Mouse (Mus musculus) CD4-positive naive resting alpha-beta T cell, adult 76 days (primary cell): ENCODE results near the gene Kmt2d. TPM values are rescaled to one million over a fixed set of nuclear protein-coding genes. Genes with fewer than 3 reads are reported as not detected.

Experiments used
- total RNA-seq: library from RNA; stranded (reverse); gene quantifications from one replicate; pipeline ENCODE4 v1.2.4, GENCODE M21; 2023

The Kmt2d gene
- 276 TPM for total RNA-seq

DNA sequence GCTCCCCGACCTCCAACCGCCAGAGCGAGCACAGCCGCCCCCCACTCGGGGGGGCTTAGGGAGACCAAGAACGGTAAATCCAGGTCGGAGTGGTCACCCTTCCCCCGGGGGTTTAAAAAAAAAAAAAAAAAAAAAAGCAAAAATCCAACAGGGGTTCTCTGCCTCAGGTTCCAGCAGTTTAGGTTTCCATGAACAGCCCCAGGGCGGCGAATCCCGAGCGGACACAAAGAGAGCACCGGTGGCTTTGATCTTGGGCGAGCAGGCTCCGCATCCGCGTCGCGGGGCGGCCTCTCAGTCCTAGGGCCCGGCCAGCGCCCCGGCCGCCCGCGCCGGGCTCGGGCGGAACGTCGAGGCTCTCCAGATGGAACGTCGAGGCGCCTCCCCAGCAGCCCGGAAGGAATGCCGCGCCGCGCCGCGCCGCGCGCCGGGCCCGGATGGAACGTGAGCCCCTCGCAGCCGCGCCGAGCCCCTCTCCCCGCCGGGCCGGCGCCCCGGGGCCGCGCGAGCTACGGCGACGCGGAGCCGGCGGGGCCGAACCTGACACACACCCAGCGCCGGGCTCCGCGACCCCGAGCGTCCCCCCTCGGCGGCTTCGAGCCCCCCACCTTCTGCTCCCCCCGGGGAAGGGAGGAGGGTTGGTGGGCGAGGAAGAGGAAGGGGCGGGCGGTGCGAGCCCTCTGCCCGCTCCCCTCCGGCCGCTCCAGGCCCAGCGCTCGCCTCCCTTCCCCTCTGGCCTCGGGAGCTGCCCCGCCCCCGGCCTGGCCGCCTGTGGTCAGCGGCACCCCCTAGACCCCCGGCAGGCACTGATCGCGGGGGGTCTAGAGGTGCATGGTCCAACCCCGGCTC lies at the start of gene Kmt2d:
Gene Kmt2d (minus strand): TSS at position 135 of the 846 bp plus-strand sequence.

DNA sequence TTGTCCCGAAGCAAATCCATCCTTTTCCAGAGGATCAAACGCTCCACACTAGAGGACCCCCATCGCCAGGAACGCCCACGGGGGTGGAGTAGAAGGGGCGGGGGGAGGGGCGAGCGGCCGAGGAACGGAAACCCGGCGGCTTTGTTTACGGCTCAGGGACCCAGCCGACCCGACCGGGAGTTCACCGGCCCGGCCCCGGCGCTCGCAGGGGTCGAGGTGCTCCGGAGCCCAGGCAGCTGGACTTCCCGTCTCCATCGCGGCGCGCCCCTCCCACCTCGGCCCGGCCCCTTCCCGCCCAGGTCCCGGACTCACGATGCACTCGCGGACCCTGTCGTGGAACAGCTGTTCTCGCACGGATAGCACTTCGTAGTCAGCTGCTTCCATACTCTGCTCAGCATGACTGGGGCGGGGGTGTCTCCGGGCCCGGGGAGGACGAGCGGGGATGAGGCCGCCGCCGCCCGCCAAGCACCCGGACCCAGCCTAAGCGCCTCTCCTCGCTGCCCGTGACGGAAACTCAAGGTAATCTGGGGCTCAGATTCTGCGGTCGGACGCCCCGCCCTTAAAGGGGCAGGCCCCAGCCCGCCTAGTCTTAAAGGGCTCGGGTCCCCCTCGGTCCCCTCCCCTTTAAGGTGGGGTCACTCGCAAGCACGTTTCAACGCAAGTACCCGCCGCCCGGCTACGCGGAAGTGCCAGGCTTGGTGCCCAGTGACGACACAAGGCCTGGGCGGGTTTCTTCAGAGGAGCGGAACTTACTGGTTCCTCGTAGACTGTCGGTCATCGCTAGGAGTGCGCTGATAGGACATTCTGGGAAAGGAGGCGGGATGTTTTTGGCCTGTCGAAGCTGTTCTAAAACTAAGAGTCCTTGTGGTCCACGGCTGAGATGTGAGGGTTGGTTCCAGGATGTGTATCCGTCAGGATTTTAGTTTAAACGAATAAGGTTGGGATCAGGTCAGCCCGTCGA lies 46.8 kb upstream of the Kmt2d start, which contains the start of gene Lmbr1l:
Gene Lmbr1l (minus strand): TSS at position 694 of the 961 bp plus-strand sequence.

DNA sequence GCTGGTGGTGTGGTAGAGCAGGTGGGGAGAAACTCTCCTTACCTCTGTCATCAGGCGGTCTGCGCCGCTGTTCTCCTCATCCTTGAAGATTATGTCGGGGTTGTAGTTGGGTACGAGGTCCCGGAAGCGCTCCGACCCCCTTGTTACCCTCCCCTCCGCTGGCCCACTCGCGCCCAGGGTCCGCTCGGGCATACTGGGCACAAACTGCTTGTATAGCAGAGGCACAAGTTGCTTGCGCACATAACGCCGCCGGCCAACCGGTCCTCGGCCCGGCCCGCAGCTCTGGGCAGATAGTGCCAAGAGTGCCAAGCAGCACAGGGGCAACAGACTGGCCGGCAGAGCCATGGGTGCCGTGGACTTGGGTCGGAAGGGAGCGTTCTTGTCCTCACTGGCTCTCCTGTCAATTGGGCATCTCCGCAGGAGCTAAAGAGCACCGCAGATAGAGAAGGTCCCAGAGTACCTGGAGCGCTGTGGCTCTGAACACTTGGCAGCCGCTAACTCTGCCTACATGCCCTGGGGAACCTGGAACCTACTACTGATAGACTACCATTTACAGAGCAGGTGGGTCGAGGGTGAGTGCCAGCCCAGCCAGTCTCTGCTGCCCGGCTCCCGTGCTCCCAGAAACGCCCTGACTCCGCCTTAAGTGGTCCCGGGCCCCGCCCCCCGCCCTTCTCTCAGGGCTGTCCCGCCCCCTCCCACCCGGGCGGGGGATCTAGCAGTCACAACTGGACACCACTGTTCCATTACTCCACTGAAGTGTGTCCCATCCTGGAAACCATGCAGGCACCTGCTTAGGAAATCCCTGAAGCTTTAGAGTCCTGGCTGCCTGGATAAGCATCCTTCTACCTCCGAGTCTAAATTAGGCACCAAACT lies 27.2 kb upstream of the Kmt2d start, which contains the start of gene Dhh:
Gene Dhh (minus strand): TSS at position 613 of the 873 bp plus-strand sequence.

DNA sequence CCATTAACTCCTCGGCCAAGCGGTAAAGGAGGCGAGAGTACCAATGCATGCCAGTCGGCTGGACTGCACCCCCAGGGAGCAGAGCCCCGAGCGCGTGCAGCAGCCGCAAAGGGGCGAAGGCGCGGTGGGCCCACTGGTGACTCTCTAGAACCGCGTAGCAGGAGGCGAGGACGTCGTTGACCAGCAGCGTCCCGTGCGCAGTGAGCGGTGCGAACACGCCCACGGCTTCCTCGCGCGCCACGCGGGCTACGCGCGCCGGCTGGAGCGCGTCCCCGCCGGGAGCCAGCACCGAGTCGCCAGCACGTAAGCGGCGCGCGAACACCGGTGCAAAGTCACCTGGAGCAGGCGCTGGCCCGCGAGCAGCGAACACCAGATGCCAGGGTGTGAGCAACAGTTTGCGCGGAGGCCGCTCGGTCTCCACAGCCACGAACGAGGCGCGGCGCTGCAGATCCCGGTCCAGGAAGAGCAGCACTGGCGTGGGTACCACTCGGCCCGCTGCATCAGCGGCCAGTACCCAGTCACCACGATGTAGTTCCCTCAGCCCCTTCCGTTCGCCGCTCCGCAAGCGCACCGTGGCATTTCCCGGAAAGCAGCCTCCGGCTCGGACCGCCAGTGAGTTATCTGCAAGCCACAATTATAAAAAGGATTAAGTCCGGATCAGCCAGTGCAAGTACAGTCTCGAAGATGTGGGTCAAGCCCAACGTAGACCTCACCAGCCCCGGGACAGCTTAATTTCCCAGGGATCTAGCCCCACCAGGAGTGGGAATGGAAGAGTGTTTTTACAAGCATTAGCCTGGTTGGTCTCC lies 23.1 kb upstream of the Kmt2d start, which contains the start of gene Rhebl1:
Gene Rhebl1 (minus strand): TSS at position 601 of the 806 bp plus-strand sequence.

DNA sequence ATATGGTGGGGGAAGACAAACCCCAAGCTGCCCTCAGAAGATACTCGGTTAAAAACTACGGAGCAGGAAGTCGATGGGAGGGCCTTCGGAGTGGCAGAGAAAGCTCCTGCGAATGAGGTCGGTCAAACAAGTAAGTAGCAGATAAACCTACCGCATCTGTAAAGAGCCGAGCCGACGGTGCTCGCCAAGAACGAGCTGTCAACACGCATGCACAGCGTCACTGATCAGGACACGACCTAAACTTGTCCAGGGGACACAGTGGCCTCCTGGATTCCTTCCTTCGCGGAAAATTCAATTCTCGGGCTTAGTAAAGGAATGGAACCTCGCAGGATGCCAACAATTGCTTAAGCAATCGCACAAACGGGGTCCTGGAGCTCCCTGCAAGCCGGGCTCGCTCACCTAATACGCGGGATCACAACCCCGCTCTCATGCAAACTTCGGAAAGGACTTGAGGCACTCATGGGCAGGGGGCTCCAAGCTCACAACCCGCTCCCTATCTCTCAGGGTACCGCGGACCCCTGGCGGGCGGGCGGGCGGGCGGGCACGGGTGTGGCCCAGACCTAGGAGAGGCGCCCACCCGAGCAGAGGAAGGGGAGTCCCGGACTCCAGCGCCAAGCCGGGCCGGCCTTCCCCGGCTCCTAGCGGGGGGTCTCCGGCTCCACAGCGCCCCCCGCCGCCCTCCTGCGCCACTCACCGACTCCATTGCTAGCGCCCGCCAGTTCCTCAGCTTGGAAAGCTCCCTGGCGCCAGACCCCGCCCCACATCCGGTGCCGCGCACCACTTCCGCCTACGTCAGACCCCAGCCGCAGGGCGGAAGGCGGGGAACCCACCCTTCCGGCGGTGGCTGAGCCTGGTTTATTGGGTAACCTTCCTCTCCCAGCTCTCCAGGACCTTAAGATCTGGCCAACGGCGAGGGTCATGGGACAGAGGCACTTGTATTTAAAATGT lies 40.0 kb downstream of the Kmt2d start, which contains the start of gene Prkag1:
Gene Prkag1 (minus strand): TSS at position 786 of the 948 bp plus-strand sequence.

DNA sequence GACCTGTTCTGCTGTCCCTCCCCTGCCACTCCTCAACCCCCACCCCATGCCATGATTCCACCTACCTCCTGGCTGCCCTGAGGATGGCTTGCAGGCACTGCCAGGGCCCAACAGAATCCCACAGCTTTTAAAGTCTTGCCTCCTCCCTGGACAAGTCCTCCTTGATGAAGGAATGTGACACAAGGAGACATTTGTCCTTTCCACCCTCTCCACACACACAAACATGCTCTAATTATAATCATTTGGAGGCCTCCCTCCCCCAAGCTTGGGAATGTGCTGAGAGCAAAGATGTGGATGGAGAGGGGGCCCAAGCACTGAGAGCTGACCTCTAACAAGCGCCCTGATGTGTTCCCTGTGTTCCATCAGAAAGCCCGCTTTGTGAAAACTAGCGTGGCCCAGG lies 61.6 kb downstream of the Kmt2d start, which contains the start of gene Ddn:
Gene Ddn (minus strand): TSS at position 101 of the 400 bp plus-strand sequence.

DNA sequence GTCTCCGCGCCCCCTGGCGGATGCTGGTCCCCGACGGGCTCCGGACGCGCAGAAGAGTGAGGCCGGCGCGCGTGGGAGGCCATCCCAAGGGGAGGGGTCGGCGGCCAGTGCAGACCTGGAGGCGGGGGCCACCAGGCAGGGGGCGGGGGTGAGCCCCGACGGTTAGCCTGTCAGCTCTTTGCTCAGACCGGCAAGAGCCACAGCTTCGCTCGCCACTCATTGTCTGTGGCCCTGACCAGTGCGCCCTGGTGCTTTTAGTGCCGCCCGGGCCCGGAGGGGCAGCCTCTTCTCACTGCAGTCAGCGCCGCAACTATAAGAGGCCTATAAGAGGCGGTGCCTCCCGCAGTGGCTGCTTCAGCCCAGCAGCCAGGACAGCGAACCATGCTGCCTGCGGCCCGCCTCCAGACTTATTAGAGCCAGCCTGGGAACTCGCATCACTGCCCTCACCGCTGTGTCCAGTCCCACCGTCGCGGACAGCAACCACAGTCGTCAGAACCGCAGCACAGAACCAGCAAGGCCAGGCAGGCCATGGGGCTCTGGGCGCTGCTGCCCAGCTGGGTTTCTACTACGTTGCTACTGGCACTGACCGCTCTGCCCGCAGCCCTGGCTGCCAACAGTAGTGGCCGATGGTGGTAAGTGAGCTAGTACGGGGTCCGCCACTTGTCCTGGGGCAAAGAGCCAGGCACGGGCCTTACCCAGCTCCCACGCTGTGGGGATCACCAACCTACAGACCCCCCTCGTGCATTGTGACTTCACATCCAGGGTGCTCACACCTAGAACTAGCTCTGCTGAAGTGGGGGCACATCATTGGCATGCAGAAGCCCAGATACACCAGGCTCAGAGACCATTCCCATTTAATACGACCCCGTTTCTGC lies 81.1 kb downstream of the Kmt2d start, which contains the start of gene Wnt1:
Gene Wnt1 (plus strand): TSS at position 197 of the 875 bp plus-strand sequence.

Other genes starting within 250 kb of the Kmt2d start
- 1.5 TPM for gene Cacnb3, start 240.4 kb downstream of the Kmt2d start, total RNA-seq
- 148 TPM for gene Ddx23, start 208.3 kb downstream of the Kmt2d start, total RNA-seq
- 1.2 TPM for gene Rnd1, start 193.7 kb downstream of the Kmt2d start, total RNA-seq
- not detected for gene Ccdc65, start 163.0 kb downstream of the Kmt2d start, total RNA-seq
- 4.2 TPM for gene Fkbp11, start 143.0 kb downstream of the Kmt2d start, total RNA-seq
- gene Arf3, start 108.0 kb downstream of the Kmt2d start, total RNA-seq = 85.5 TPM
- gene Wnt10b, start 93.1 kb downstream of the Kmt2d start, total RNA-seq = 0.56 TPM
- gene Wnt1, start 81.3 kb downstream of the Kmt2d start, total RNA-seq = not detected
- gene Ddn, start 61.7 kb downstream of the Kmt2d start, total RNA-seq = 0.23 TPM
- 122 TPM for gene Prkag1, start 39.7 kb downstream of the Kmt2d start, total RNA-seq
- gene Rhebl1, start 23.3 kb upstream of the Kmt2d start, total RNA-seq = 24.9 TPM
- gene Dhh, start 27.3 kb upstream of the Kmt2d start, total RNA-seq = not detected
- 388 TPM for gene Lmbr1l, start 47.0 kb upstream of the Kmt2d start, total RNA-seq
- gene Tuba1b, start 63.4 kb upstream of the Kmt2d start, total RNA-seq = 217 TPM
- not detected for gene Gm49450, start 82.3 kb upstream of the Kmt2d start, total RNA-seq
- gene Tuba1a, start 82.5 kb upstream of the Kmt2d start, total RNA-seq = 261 TPM
- gene Tuba1c, start 158.7 kb upstream of the Kmt2d start, total RNA-seq = 64.0 TPM
- gene Prph, start 184.0 kb upstream of the Kmt2d start, total RNA-seq = not detected
- 2.3 TPM for gene Troap, start 203.4 kb upstream of the Kmt2d start, total RNA-seq
- gene C1ql4, start 216.6 kb upstream of the Kmt2d start, total RNA-seq = not detected
- not detected for gene Dnajc22, start 222.0 kb upstream of the Kmt2d start, total RNA-seq